Mouse (Mus musculus) gastrocnemius, adult 18-20 months (tissue): ENCODE measurements around the gene H2-Ab1. TPM values are rescaled to one million over a fixed set of nuclear protein-coding genes. Genes with fewer than 3 reads are reported as not detected.
"Not testable (repeated sequence)": the region's sequence is repeated elsewhere in the genome, so short reads cannot be mapped to it uniquely, and the experiment has no call there.

Experiments
- DNase-seq: peaks from one replicate; pipeline ENCODE4 v3.0.0; 2021; ENCODE audit warnings: low spot score
- total RNA-seq, 2 experiments: library from RNA; stranded (reverse); gene quantifications; 2 replicates each; pipeline ENCODE4 v1.2.3; 2021

The H2-Ab1 gene
- total RNA-seq, 2 experiments from 2014 or later, result 3.0 to 4.8 TPM

DNA sequence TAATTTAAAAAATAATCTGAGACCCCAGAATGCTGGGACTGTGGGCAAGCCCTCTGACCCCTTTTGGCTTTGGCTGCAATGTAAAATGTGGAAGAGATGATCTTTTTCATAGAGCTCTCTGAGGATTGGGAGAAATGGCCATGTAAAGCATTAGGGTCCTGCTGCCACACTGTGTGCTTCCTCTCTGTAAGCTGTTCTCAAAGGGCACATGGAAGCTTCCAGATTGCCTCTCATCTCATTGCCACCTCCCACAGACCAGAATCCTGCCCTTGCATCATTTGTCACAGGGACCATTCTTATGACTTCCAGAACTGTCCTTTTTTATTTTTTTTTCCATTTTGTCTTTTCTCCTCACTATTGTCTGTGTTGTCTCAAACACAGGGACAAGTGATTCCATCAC lies 49.7 kb downstream of the H2-Ab1 start:
- DNase-seq, result no peak

GRCm38 (mm10) chr17:34308161-34308560 lies 50.7 kb downstream of the H2-Ab1 start:
- no peak for DNase-seq

- no peak for DNase-seq
Measured at GRCm38 (mm10) chr17:34309225-34309624, 51.7 kb downstream of the H2-Ab1 start.

GRCm38 (mm10) chr17:34309683-34310385 lies 52.3 kb downstream of the H2-Ab1 start:
- DNase-seq, result peak; percentile 38

DNA sequence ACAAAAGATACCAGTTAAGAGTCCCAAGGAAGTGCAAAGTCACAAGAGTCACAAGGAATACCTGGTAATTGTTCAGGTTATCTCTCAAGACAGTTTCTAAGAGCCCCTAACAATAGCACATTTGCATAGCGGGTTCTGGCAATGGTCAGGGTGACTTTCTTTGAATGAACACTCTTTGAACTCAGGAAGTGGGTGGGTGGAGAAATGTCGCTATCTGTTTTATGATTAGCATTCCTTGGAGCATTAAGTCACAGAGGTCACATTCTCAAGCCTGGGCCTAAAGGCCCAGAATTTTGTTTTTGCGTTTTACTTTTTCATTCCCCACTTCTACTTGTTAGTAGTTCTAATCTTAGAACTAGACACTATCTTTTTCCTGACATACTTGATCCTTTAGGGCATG lies 53.0 kb downstream of the H2-Ab1 start:
- DNase-seq, result not testable (repeated sequence)

- DNase-seq, result no peak
Measured at GRCm38 (mm10) chr17:34312185-34312584, 54.7 kb downstream of the H2-Ab1 start.

DNA sequence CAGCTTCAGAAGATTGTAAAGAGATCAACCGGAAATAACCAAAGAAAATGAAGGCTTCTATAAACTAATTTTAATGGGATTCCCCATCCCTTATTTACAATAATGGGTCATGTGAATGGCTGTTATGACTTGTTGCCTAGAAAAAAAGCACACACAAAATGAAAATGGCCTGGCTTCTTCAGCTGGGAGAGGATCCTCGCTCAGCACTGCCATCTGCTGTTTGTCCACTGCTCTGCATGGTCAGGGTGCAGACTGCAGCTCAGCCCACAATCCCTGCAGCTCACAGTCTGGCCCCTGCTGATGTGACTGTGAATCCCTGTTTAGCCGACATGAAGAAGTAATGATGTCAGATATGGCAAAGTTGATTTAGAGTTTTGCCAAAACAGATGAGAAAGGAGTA lies 55.9 kb downstream of the H2-Ab1 start:
- DNase-seq, result peak; percentile 68

- DNase-seq, result no peak
Measured at GRCm38 (mm10) chr17:34314286-34314685, 56.8 kb downstream of the H2-Ab1 start.

GRCm38 (mm10) chr17:34315512-34315911 lies 58.0 kb downstream of the H2-Ab1 start:
- no peak for DNase-seq

GRCm38 (mm10) chr17:34316697-34317096 lies 59.2 kb downstream of the H2-Ab1 start:
- no peak for DNase-seq

DNA sequence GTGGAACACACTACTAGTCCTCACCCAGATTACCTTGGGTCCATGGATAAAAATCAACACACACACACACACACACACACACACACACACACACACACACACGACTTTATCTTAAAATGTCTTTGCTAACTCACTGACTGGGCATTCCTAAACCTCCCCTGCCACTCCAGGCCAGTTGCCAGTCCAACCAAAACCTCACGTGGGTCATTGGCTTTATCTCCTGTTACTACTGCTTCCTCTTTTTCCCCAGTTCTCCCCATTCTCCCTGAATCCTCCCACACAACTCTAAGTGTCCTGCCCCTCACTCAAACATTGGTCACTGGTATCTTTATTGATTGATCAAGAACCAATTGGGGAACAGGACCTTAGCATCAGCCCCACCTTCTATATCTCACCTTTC lies 59.8 kb downstream of the H2-Ab1 start:
- no peak for DNase-seq

Other genes starting within 250 kb of the H2-Ab1 start
- 10 to 100 TPM; 12.5 to 13.5 TPM for gene Ring1, start 233.0 kb upstream of the H2-Ab1 start, total RNA-seq
- 10 to 100 TPM; 80.3 to 82.1 TPM for gene H2-Ke6, start 229.6 kb upstream of the H2-Ab1 start, total RNA-seq
- gene Slc39a7, start 226.0 kb upstream of the H2-Ab1 start, total RNA-seq, result 10 to 100 TPM; 41.0 to 50.2 TPM
- gene Rxrb, start 225.9 kb upstream of the H2-Ab1 start, total RNA-seq, result 10 to 100 TPM; 34.9 to 37.0 TPM
- gene Col11a2, start 218.3 kb upstream of the H2-Ab1 start, total RNA-seq, result 1 to 10 TPM; 2.9 TPM
- not detected for gene H2-Oa, start 165.3 kb upstream of the H2-Ab1 start, total RNA-seq
- gene H2-DMa, start 138.1 kb upstream of the H2-Ab1 start, total RNA-seq, result 1 to 10 TPM; 2.6 to 3.2 TPM
- gene Brd2, start 135.1 kb upstream of the H2-Ab1 start, total RNA-seq, result 10 to 100 TPM; 71.6 to 77.3 TPM
- gene H2-DMb2, start 114.4 kb upstream of the H2-Ab1 start, total RNA-seq, result under 1 TPM; 0.17 to 0.53 TPM
- gene H2-DMb1, start 104.6 kb upstream of the H2-Ab1 start, total RNA-seq, result under 1 TPM; 0.16 to 0.78 TPM
- 1 to 10 TPM in 1 of 2 experiments, under 1 TPM in 1; 0.98 to 3.6 TPM for gene Tap1, start 70.1 kb upstream of the H2-Ab1 start, total RNA-seq
- gene Psmb9, start 69.9 kb upstream of the H2-Ab1 start, total RNA-seq, result 1 to 10 TPM in 1 of 2 experiments, under 1 TPM in 1; 0.73 to 3.8 TPM
- gene Psmb8, start 60.0 kb upstream of the H2-Ab1 start, total RNA-seq, result 1 to 10 TPM; 3.2 to 6.7 TPM
- gene Tap2, start 54.2 kb upstream of the H2-Ab1 start, total RNA-seq, result 1 to 10 TPM; 4.1 to 6.6 TPM
- under 1 TPM; 0.14 to 0.33 TPM for gene H2-Ob, start 18.8 kb upstream of the H2-Ab1 start, total RNA-seq
- gene H2-Aa, start 30.1 kb downstream of the H2-Ab1 start, total RNA-seq, result 1 to 10 TPM; 3.7 to 5.9 TPM
- 1 to 10 TPM; 3.9 to 5.6 TPM for gene H2-Eb1, start 48.2 kb downstream of the H2-Ab1 start, total RNA-seq
- gene H2-Eb2, start 68.0 kb downstream of the H2-Ab1 start, total RNA-seq, result not detected
- gene Btnl2, start 97.1 kb downstream of the H2-Ab1 start, total RNA-seq, result under 1 TPM; 0.14 to 0.33 TPM
- not detected for gene Btnl1, start 119.4 kb downstream of the H2-Ab1 start, total RNA-seq
- gene BC051142, start 141.1 kb downstream of the H2-Ab1 start, total RNA-seq, result not detected
- gene Btnl4, start 219.6 kb downstream of the H2-Ab1 start, total RNA-seq, result not detected